Mouse (Mus musculus): ENCODE measurements around the gene Bbc3. TPM values are rescaled to one million over a fixed set of nuclear protein-coding genes. Genes with fewer than 3 reads are reported as not detected.

Gene Bbc3
- total RNA-seq, 4 experiments from 2014 or later = 1.4 to 2.1 (median 1.5) TPM

Other genes with a start within 250 kb of the Bbc3 start
- not detected for gene Zfp541, start 246.6 kb upstream of the Bbc3 start, total RNA-seq (2022)
- 100 to 1,000 TPM; 105 to 140 (median 115) TPM for gene Napa, start 209.9 kb upstream of the Bbc3 start, total RNA-seq (2022)
- gene Kptn, start 188.5 kb upstream of the Bbc3 start, total RNA-seq (2022) = 10 to 100 TPM; 10.7 to 13.4 (median 11.9) TPM
- gene Slc8a2, start 178.6 kb upstream of the Bbc3 start, total RNA-seq (2022) = under 1 TPM; 0.07 to 0.19 (median 0.13) TPM
- 1 to 10 TPM in 2 of 4 experiments, under 1 TPM in 2; 0.58 to 1.5 (median 0.86) TPM for gene Meis3, start 133.3 kb upstream of the Bbc3 start, total RNA-seq (2022)
- gene Dhx34, start 86.4 kb upstream of the Bbc3 start, total RNA-seq (2022) = 1 to 10 TPM; 2.5 to 5.2 (median 4.0) TPM
- gene C5ar2, start 64.2 kb upstream of the Bbc3 start, total RNA-seq (2022) = under 1 TPM; 0.19 to 0.25 (median 0.23) TPM
- 1 to 10 TPM in 2 of 4 experiments, under 1 TPM in 2; 0.44 to 1.4 (median 0.92) TPM for gene C5ar1, start 48.9 kb upstream of the Bbc3 start, total RNA-seq (2022)
- 10 to 100 TPM; 13.6 to 19.4 (median 15.8) TPM for gene Inafm1, start 34.8 kb upstream of the Bbc3 start, total RNA-seq (2022)
- gene Ccdc9, start 21.6 kb upstream of the Bbc3 start, total RNA-seq (2022) = 10 to 100 TPM; 28.4 to 37.4 (median 32.2) TPM
- 10 to 100 TPM; 25.0 to 30.6 (median 26.9) TPM for gene Sae1, start 79.4 kb downstream of the Bbc3 start, total RNA-seq (2022)
- gene Zc3h4, start 92.5 kb downstream of the Bbc3 start, total RNA-seq (2022) = 10 to 100 TPM; 23.1 to 28.9 (median 26.7) TPM
- 10 to 100 TPM; 54.7 to 73.2 (median 60.1) TPM for gene Tmem160, start 144.4 kb downstream of the Bbc3 start, total RNA-seq (2022)
- not detected for gene Npas1, start 169.3 kb downstream of the Bbc3 start, total RNA-seq (2022)

Data from gastrocnemius, adult 8-10 months (tissue).